Mouse (Mus musculus) kidney, adult 8-10 months (tissue): ENCODE results near the gene AC134908.4.

Experiments used
- DNase-seq, 2 experiments: peaks; one replicate each; pipeline ENCODE4 v3.0.0; 2022

Gene AC134908.4

DNA sequence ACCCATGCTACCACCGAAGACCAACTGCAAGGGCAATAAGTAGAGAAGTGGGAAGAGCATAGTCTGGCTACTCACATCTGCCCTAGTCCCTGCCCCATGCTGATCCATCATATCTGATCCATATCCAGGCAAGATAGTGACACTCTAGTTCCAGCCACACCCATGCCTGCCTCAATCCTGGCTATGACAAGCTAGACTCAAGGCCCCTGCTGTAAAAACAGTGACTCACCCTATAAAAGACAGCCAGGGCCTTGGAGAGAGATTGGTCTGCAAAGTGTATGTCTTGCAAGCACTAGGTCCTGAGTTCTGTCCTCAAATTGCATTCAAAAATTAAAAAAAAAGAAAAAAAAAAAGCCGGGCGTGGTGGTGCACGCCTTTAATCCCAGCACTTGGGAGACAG lies 11.0 kb upstream of the AC134908.4 start:
- no peak for DNase-seq

DNA sequence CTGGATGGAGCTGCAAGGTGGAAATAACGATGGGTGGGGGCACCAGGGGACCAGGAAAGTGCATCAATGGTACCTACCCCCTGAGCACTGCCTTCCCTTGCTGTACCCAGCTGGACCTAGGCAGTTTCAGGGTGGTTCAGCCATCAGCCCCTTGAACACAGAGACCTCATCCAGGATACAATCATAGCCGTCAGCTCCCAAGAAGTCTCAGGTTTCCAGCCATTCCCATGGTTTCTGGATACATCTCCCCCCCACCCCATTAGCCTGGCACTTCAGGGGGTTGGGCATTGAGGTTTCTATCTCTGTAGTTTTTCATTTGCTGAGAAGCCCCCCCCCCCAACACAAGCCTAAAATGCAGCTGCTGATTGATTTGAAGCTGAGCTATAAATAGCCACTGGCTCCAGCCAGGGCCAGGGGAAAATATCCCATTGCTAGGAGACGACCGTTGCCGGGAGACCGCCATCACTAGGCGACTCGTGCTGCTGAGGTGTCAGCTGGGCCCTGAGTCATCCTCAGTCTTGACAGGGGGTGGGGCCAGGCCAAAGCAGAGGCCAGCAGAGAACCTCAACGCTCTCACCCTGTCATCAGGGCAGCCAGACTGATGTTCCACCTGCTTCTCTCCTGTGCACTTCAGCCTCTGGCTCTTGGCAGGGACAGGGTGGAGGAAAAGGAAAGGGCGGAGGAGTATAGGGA lies 7.5 kb upstream of the AC134908.4 start:
- DNase-seq = no peak

DNA sequence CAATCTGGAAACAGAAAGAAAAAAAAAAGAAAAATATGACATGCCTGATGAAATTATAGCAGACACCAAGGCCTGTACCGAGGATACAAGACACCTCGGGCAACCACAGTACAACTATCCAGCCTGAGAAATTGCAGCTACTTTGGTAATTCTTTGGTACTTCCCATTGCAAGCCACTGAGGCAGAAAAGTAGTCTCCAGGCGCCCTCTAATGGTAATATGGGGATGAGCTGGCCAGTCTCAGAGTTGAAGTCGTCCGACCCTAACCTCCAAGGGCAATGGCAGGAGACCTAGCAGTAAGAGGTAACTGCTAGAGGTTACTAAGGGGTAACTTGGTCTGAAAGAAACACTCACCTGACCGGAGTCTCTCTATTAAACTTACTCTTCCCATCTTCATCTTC lies 5.6 kb upstream of the AC134908.4 start:
- DNase-seq = peak; percentile 77 to 81

DNA sequence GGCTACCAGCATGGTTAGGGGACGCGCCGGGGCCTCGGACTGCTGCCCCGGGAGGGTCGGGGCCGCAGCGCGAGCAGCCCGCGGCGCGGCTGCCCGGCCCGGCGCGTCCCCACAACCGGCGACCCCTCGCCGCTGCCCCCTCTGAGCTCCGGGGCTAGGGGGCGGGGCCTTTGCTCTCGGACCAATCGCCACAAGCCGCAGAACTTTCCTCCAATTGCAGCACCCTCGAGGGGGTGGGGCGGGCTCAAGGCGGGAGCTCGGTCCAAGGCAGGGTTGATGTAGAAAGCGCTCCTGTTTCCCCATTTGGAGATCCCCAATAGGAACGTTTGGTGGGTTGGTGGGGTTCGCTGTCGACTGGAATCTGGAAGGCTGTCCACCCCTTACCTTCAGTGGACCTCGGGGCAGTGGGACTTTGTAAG lies 1.5 kb upstream of the AC134908.4 start, which contains the start of gene Metrn:
TSS of gene Metrn (minus strand) at position 186 of the 419 bp plus-strand sequence.
- peak; percentile 82 to 88 for DNase-seq

DNA sequence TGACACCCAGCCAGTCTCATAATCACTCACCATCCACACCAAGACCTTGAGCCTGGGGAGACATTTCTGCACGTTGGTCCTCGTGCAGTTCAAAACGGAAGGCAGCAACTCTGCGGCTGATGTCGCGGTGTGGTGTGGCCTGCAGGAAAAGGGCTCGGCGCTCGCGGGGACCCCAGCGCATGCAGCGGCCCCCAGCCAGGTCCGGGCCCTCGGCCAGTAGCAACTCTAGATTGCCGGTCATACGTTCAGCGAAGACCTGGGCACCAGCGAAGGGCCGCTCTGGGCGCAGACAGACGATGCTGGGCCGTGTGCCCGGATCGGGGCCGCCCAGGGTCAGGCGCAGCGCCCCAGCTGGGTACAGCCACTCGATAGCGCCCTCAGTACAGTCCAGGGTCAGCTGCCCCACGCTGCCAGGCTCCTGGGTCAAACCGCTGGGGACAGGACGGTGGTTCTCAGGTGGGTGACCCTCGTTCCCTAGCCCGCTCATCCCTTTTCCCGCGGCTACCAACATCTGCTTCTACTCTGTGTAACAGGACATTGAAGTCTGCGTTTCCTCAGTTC lies 832 bp upstream of the AC134908.4 start:
- DNase-seq = peak in 1 of 2 experiments; percentile 34

DNA sequence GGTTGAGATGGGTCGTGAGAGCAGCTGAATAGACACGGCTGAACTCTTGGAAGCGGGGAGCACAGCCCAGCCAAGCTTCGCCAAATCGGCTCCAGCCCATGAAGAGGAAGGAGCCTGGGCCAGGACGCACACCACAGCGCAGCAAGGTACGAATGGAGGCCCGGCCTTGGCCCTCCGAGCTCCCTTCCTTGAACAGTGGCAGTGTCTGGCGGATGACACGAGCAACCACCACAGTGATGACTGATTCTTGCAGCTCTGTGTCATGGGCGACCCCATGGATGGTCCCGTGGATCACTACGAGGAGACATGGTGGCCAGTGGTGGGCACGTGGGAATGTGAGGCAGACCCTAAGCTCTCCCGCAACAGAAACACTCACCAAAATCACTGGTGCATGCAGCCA lies 461 bp downstream of the AC134908.4 start:
- no peak for DNase-seq

DNA sequence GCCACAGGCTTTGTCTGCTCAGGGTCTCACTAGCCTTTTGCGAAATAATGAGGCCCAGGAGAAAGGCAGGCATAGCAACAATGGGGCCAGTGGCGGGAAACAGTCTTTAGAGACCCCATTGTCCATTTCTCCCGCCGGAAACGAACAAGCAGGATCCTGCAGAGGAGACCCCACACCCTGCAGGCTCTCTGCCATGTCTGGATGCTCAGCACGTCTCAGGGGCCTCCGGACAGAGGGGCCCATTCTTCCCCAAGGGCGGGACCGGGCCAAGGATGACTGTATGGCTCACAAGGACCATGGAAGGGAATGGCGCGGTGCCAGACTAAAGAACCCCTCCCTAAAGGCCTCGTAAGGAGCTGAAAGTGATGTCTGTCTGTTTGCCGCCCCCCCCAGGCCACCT lies 1.3 kb downstream of the AC134908.4 start:
- no peak for DNase-seq

DNA sequence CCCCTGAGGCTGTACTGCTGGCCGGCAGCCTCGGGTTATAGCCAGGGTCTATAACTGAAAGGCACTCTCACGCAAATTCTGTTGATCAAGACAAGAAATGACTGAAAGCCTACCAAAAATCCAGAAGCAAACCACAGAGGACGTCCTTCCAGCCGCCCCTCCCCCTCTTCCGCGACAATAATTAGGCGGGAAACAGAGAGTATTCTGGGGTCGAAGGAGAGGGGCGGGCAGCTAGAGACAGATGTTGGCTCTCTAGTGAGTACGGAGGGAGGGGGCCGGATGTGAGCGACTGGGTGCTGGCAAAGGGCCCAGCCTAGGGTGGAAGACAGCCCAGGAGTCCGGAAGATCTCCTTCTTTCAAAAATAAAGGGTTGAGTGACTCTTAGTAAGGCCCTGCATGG lies 2.8 kb downstream of the AC134908.4 start, which contains the start of gene Fam173a:
TSS of gene Fam173a (minus strand) at position 287 of the 400 bp plus-strand sequence.
- DNase-seq = peak; percentile 70 to 76

DNA sequence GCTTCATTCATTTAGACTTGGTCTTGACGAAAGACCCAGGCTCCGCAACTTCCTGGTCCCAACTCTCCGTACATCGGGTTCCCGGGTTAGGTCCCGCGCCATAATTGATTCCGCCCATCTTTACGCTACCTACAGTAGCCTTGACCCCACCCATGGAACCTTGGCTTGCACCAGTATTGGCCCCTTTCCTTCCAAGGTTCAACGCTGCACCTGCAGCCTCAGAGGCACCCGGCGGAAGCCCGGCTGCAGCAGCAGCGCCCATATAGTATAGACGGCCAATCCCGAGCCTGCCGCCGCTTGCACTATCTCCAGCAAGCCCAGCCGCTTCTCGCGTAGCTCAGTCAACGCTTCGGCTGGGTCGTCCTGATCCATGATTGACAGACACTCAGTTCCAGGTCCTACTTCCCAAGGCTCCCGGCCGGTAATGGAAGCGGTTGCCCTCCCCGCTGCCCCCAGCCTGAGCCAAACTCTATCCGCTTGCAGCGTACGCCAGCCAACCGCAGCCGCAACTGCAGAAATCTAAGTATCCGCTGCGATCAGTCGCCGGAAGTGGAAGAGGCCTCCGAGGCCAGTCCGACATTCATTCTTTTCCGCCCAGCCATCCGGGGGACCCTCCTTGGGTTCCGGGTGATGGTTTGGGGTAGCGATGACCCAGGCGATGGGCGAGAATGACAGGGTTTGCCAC lies 3.5 kb downstream of the AC134908.4 start:
- DNase-seq = peak; percentile 69 to 80

DNA sequence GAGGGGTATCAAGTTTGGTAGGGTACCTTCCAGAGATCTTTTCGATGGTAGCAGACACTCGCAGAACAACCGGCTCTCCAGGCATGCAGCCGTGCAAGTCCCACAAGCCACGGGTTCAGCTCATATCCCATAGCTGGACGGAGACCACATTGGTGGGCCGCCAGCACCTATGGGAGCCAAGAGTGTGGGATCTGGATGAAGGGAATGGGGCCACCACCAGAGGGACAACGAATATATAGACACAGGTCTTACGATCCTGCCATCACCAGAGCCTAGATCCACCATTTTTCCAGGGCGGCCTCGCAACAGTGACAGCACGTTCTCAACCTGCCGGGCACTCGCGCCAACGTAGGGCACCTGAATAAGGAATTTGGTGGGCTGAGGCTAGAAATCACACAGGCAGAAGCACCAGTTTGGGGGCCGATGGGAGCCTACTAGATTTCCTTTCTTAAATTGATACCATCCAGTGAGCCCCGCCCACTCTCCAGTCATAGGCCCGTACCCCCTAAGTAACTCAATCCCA lies 4.1 kb downstream of the AC134908.4 start:
- DNase-seq = no peak

DNA sequence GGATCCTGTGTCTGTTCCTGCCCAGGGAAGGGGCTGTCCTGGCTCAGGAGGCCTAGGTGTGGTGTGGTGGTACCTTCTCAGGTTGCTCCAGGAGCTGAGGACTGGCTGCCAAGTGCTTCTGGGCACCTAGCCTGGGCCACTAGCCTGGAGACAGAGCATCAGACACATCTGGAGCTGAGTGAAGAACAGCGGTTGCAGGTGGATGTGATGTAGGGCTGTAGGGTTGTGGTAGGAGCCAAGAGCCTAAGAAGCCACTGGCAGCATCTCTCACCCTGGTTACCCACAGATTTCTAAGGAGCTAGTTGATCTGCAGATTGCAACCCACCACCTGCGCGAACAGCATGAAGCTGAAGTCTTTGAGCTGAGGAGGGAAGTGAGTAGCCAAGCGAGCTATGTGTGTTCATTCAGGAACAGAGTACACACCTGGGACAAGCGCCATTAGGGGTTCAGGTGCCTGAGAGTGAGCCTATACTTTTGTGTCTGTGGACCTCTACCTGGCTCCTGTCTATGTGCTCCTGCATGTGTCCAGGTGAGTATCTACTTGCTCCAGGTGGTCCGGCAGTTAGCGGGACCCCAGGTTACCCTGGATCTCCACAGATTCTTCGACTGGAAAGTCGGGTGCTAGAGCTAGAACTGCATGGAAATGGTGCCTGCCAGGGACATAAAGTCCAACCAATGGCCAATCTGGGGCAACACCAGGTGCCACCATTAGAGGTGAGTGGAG lies 8.5 kb downstream of the AC134908.4 start:
- DNase-seq = no peak

DNA sequence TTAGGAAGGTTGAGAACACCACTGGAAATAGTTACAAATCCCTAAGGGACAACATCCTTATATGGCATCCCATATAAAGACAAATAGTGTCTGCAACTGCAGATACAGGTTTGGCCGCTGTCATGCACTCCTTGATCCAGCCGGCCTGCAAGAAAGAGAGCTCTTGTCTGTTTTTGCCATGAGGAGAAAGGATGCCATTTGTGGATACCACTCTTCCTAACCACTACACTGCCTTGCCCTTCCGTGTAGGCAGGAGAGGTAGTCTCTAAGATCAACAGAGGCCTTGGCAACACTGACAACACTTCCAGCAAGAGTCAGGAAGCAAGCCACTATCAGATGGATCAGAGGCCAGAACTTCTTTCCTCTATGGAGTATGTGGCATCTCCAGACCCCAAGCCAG lies 9.2 kb downstream of the AC134908.4 start, which contains the start of gene Ccdc78:
TSS of gene Ccdc78 (plus strand) at position 301 of the 400 bp plus-strand sequence.
- no peak for DNase-seq

DNA sequence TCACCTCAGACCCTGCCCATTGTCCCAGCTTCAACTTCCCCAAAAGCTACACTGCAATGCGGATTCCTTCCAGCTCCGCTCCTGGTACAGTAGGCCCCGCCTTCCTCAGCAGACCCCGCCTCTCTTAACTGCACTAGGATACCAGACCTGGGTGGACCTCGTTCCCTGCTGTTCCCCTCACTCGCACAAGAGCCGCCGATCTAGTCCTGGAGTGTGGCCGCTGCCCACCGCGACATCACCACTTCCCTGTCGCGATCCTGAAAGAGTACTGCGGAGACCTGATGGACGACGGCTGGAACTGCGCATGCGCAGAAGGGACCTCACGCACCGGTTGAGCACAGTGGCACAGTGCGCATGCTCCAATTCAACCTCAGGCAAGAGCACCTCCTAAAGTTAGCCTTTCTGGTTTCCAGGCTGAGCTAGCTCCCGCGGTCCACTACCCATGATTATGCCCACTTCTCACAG lies 10.1 kb downstream of the AC134908.4 start, which contains the start of gene Haghl:
TSS of gene Haghl (minus strand) at position 393 of the 465 bp plus-strand sequence.
- peak; percentile 95 to 97 for DNase-seq

DNA sequence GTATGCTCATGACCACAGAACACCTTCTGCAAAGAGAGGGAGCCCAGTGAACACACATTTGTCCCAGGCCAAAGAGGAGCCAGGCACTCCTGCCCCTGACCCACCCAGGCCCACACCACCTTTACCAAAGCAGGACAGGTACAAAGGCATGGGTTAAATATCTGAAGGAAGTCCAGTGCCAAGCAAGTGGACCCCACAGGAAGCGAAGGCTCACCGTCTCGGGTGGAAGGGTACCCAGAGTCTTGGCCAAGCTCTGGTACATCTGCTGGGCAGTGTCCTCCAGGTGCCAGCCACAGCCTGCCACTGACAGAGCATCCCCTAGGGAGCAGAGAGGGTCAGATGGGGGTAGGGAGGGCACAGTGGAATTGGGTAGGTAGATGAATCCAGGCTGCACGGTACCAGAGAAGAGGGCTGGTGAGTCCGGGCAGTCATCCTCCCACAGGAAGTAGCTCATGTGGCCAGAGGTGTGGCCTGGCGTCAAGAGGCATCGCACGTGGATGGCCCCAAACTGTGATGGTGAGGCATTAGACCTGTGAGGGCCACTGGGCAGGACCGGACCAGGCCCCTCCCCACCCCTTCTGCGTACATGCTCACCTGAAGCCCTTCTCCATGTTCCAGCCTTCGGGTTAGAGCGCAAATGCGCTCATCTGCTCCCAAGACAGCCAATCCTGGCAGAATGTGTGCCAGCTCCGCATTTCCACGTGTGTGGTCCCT lies 11.4 kb downstream of the AC134908.4 start:
- no peak for DNase-seq

DNA sequence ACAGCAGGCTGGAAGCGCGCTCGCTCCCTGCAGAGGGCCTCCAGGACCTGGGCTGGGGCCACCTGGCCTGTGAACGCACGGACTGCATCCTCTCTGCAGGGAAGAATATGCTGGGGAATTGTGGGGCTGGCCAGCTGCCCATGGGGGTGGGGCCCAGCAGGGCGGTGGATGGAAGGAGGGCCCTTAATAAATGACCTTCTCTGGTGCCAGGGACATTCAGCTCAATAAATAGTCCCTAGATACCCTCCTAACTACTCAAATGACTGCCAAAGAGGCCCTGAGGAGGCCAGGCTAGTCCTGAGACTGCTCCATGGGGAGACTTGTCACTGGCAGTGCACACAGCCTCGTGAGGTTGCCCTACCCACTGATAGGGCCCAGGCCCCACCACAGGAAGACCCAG lies 12.4 kb downstream of the AC134908.4 start:
- peak; percentile 35 to 46 for DNase-seq

DNA sequence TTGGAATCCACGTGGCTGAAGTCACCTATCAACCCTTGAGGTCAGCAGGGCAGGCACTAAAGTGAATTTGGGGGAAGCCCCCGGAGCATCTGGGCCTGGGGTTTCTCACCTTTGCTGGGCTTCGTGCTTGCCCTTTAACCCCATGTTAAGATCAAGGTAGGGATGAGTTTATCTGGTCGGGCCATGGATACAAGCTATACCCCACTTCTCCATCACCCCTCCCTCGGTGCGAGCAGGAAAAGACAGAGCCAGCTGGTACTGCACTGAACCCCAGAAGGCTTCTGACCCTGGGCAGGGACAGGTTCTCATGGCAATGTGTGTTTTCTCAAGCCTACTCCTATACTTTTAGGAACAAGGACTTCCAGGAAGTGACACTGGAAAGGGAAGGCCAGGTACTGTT lies 14.1 kb downstream of the AC134908.4 start:
- no peak for DNase-seq

DNA sequence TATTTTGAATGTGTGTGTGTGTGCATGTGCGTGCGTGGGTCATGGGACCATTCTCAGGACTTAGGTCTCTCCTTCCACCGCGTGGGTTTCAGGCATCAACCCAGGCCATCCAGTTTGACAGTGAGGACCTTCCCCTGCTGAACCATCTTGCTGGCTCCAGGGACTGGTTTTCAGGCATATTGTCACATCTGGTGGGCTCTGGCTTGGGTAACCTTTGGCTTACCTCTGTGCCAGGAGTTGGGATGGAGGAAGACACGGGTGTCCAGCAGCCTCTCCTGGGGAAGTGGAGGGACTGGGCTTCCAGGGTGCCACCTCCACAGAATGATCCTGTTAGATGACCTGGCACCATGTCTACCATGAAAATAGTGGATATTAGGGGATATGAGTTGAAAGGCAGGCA lies 17.5 kb downstream of the AC134908.4 start:
- no peak for DNase-seq

DNA sequence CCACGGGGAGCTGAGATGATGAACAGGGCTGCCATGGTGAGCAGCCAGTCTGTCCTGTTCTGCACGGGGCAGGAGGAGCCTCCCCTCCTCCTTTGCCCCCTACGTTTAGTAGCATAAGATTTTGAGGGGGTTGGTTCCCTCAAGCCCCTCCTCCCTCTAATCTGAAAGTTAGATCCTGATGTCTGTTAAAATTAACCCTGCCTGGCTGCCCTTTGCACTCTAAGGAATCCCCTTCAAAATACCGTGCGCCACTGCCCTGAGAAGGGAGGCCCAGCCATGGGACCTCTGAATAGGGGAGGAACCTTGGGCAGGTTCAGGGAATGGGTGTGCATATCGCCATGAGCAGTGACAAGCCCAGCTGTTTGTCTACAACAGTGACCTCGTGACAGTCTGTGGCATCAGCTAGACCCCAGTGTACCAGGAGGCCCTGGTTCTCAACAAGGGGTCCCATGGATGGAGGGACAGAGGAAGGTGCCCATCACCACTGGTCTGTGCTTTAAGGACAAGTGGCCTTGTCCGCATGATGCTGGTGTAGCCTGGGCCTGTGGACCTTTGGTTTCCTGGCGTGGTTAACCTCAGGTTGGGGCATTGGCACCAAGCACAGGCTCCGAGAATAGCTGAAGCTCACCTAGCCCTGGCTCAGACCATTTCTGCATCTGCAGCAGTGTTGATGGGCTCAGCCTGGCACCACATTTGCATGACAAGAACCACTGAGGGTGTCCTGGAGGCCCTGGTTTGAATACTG lies 20.0 kb downstream of the AC134908.4 start:
- DNase-seq = peak; percentile 56 to 60

DNA sequence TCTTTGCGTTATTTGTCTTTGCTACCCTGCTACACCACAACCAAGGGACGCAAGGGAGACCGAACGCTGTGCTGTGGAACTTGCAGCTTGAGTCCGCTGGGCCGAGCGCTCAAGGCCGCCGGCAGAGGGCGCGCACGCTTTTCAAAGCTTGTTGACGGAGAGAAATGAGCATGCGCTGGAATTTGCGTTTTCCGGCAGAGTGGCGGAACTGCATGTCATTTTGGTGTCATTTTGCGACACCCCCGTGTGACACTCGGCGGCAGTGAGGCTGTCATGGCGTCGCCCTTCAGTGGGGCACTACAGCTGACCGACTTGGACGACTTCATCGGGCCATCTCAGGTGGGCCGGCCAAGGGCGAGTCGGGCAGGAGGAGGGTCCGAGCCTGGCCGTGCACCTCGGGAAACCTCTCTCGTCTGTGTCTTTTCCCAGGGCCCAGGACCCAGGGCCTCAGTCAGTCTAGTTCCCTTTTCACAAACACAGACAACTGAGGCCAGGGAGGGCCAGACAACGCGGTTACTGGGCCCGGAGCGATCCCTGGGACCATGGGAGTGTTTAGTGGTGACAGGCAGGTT lies 21.8 kb downstream of the AC134908.4 start, which contains the start of gene Narfl:
TSS of gene Narfl (plus strand) at position 228 of the 572 bp plus-strand sequence.
- peak; percentile 95 to 98 for DNase-seq

DNA sequence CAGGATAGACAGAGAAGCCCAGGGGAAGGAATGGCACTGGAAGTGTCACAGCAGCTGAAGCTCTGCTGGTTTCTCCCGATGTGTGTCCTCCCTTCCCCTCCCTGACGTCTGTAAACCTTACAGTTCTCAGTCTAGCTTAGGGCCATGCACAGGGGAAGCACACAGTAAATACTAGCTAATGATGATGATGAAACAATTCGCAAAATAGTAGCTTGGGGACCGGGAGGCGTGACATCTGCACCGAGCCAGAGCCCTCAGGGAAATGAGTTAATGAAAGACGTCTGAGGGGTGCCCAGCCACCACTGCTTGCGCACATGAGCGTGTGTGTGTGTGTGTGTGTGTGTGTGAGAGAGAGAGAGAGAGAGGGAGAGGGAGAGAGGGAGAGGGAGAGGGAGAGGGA lies 26.1 kb downstream of the AC134908.4 start:
- DNase-seq = no peak

DNA sequence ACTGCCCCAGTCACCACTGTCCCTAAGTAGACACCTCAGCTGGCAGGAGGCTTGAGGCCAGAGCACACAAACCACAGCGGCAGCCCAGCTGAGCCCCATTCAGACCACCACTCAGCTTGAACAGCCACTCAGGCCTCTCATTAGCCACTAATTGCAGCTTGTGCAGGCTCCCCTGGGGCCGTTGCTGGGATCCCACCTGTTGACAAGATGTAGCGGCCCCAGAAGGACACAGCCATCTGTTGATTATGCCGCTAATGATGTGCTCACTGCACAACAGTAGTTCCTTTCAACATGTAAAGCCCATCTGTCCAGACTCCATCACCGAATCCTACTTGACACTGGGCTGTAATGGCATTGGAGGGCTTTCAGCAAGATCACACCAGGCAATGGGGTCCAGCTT lies 29.6 kb downstream of the AC134908.4 start:
- DNase-seq = no peak
